Mouse (Mus musculus): ENCODE results near the gene Gpr89. TPM values are rescaled to one million over a fixed set of nuclear protein-coding genes. Genes with fewer than 3 reads are reported as not detected.

Gene Gpr89
- 15.9 and 20.0 TPM in 2 replicates for polyA plus RNA-seq (2012; ENCODE audit: insufficient read depth, insufficient read length, missing spikeins)

GRCm38 (mm10) chr3:96904851-96905541 lies at the start of gene Gpr89:
TSS of gene Gpr89 (minus strand) at chr3:96905346.
- Histone ChIP-seq H3K4me1 (ENCODE audit: control insufficient read depth, insufficient read depth, insufficient read length, low read length) (no peaks in the 10 kb centered on the region; the same call in 1 of the 2 replicates), H3K27ac (replicated peaks; ENCODE audit: low read depth, low read length) (no peak within 1 kb of the TSS), H3K4me3 (ENCODE audit: insufficient read depth, low read depth, low read length) (peak within 1 kb of the TSS; percentile 86)

- Histone ChIP-seq H3K4me3 (ENCODE audit: insufficient read depth, low read depth, low read length) (peak overlapping the region; percentile 23; the same call in 1 of the 2 replicates), H3K27ac (replicated peaks; ENCODE audit: low read depth, low read length) (0 out of 2 replicates have a peak overlapping the region, but pooled peaks have one; percentile 27), H3K4me1 (ENCODE audit: control insufficient read depth, insufficient read depth, insufficient read length, low read length) (peaks cover 8% of the 10 kb centered on the region)
Measured at GRCm38 (mm10) chr3:96953489-96954233, 48.5 kb upstream of the Gpr89 start.

GRCm38 (mm10) chr3:96942706-96943105 lies 37.6 kb upstream of the Gpr89 start:
- Histone ChIP-seq H3K4me1 (ENCODE audit: control insufficient read depth, insufficient read depth, insufficient read length, low read length) (no peaks in the 10 kb centered on the region), H3K4me3 (ENCODE audit: insufficient read depth, low read depth, low read length) (no peak overlapping the region), H3K27ac (replicated peaks; ENCODE audit: low read depth, low read length) (no peak overlapping the region)

- Histone ChIP-seq H3K4me3 (ENCODE audit: insufficient read depth, low read depth, low read length) (no peak overlapping the region), H3K27ac (replicated peaks; ENCODE audit: low read depth, low read length) (no peak overlapping the region), H3K4me1 (ENCODE audit: control insufficient read depth, insufficient read depth, insufficient read length, low read length) (no peaks in the 10 kb centered on the region)
Measured at GRCm38 (mm10) chr3:96938738-96939137, 33.6 kb upstream of the Gpr89 start.

GRCm38 (mm10) chr3:96937606-96938005 lies 32.5 kb upstream of the Gpr89 start:
- Histone ChIP-seq H3K4me3 (ENCODE audit: insufficient read depth, low read depth, low read length) (no peak overlapping the region), H3K4me1 (ENCODE audit: control insufficient read depth, insufficient read depth, insufficient read length, low read length) (no peaks in the 10 kb centered on the region)

GRCm38 (mm10) chr3:96936241-96936640 lies 31.1 kb upstream of the Gpr89 start:
- no peaks in the 10 kb centered on the region for H3K4me1 ChIP-seq (ENCODE audit: control insufficient read depth, insufficient read depth, insufficient read length, low read length)
- H3K4me3 ChIP-seq (ENCODE audit: insufficient read depth, low read depth, low read length): no peak overlapping the region
- no peak overlapping the region for H3K27ac ChIP-seq (replicated peaks; ENCODE audit: low read depth, low read length)

More at GRCm38 (mm10) chr3:96937606-96938005, 32.5 kb upstream of the Gpr89 start:
- H3K27ac ChIP-seq (replicated peaks; ENCODE audit: low read depth, low read length): no peak overlapping the region

- Histone ChIP-seq H3K4me1 (ENCODE audit: control insufficient read depth, insufficient read depth, insufficient read length, low read length) (no peaks in the 10 kb centered on the region), H3K27ac (replicated peaks; ENCODE audit: low read depth, low read length) (no peak overlapping the region), H3K4me3 (ENCODE audit: insufficient read depth, low read depth, low read length) (no peak overlapping the region)
Measured at GRCm38 (mm10) chr3:96931261-96931681, 26.1 kb upstream of the Gpr89 start.

- H3K4me1 ChIP-seq (ENCODE audit: control insufficient read depth, insufficient read depth, insufficient read length, low read length): no peaks in the 10 kb centered on the region
- H3K27ac ChIP-seq (replicated peaks; ENCODE audit: low read depth, low read length): no peak within 1 kb of the TSS
- H3K4me3 ChIP-seq (ENCODE audit: insufficient read depth, low read depth, low read length): no peak within 1 kb of the TSS
Measured at GRCm38 (mm10) chr3:96925920-96926319, 20.8 kb upstream of the Gpr89 start, which contains the start of gene Gja8. TSS of gene Gja8 (minus strand) at chr3:96926020.

GRCm38 (mm10) chr3:96924631-96925030 lies 19.5 kb upstream of the Gpr89 start:
- H3K4me3 ChIP-seq (ENCODE audit: insufficient read depth, low read depth, low read length): no peak overlapping the region
- no peak overlapping the region for H3K27ac ChIP-seq (replicated peaks; ENCODE audit: low read depth, low read length)
- no peaks in the 10 kb centered on the region for H3K4me1 ChIP-seq (ENCODE audit: control insufficient read depth, insufficient read depth, insufficient read length, low read length)

GRCm38 (mm10) chr3:96920991-96921390 lies 15.8 kb upstream of the Gpr89 start:
- H3K27ac ChIP-seq (replicated peaks; ENCODE audit: low read depth, low read length): no peak overlapping the region
- no peak overlapping the region for H3K4me3 ChIP-seq (ENCODE audit: insufficient read depth, low read depth, low read length)
- H3K4me1 ChIP-seq (ENCODE audit: control insufficient read depth, insufficient read depth, insufficient read length, low read length): no peaks in the 10 kb centered on the region

- H3K4me3 ChIP-seq (ENCODE audit: insufficient read depth, low read depth, low read length): peak overlapping the region; percentile 86
- H3K4me1 ChIP-seq (ENCODE audit: control insufficient read depth, insufficient read depth, insufficient read length, low read length): no peaks in the 10 kb centered on the region; the same call in 1 of the 2 replicates
- no peak overlapping the region for H3K27ac ChIP-seq (replicated peaks; ENCODE audit: low read depth, low read length)
Measured at GRCm38 (mm10) chr3:96905592-96905991, 446 bp upstream of the Gpr89 start.

GRCm38 (mm10) chr3:96904393-96904792 lies 753 bp downstream of the Gpr89 start, which contains the start of gene Gja5:
TSS of gene Gja5 (plus strand) at chr3:96904693.
- Histone ChIP-seq H3K4me3 (ENCODE audit: insufficient read depth, low read depth, low read length) (peak within 1 kb of the TSS; percentile 86), H3K27ac (replicated peaks; ENCODE audit: low read depth, low read length) (no peak within 1 kb of the TSS), H3K4me1 (ENCODE audit: control insufficient read depth, insufficient read depth, insufficient read length, low read length) (no peaks in the 10 kb centered on the region; the same call in 1 of the 2 replicates)

GRCm38 (mm10) chr3:96902336-96902999 lies 2.7 kb downstream of the Gpr89 start:
- H3K27ac ChIP-seq (replicated peaks; ENCODE audit: low read depth, low read length): no peak overlapping the region
- H3K4me3 ChIP-seq (ENCODE audit: insufficient read depth, low read depth, low read length): no peak overlapping the region
- no peaks in the 10 kb centered on the region; the same call in 1 of the 2 replicates for H3K4me1 ChIP-seq (ENCODE audit: control insufficient read depth, insufficient read depth, insufficient read length, low read length)

GRCm38 (mm10) chr3:96883690-96884089 lies 21.5 kb downstream of the Gpr89 start:
- Histone ChIP-seq H3K4me1 (ENCODE audit: control insufficient read depth, insufficient read depth, insufficient read length, low read length) (no peaks in the 10 kb centered on the region), H3K27ac (replicated peaks; ENCODE audit: low read depth, low read length) (no peak overlapping the region), H3K4me3 (ENCODE audit: insufficient read depth, low read depth, low read length) (0 out of 2 replicates have a peak overlapping the region, but pooled peaks have one; percentile 20)

All from brown adipose tissue, adult 24 weeks (tissue).